Mouse (Mus musculus): ENCODE data around the gene Rab9.

The Rab9 gene

DNA sequence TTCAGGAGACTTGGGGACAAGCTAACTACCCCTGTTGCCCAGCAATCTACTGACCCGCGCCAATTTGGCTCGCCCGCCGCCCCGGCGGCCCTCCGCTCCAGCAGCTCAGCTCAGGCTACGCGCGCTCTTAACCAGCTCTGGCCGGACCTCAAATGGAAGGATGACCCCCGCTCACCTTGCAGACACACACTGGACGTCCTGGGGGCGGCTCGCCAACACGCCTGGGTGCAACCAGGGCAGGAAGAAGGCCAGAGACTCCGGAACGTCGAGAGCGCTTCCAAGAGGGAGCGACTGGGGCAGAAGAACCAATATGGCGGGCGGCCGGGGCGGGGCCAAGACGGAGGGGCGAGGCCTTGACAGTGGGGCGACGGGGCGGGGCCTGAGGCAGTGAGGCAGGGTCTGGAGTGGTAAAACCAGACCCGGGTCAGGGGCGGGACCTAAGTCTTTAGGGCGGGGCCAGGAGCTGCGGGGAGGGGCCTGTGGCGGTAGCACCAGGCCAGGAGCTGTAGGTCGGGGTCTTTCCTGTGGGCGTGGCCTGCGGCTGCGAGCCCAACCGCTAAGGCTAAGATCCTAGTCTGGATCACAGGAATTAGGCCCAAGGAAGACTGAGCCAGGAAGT, at the start of gene Rab9:
Gene Rab9, minus strand, starts transcription at position 503 of the 619 bp plus-strand sequence.
- peak; percentile 91 for DNase-seq (ENCODE audit: low read depth)

DNA sequence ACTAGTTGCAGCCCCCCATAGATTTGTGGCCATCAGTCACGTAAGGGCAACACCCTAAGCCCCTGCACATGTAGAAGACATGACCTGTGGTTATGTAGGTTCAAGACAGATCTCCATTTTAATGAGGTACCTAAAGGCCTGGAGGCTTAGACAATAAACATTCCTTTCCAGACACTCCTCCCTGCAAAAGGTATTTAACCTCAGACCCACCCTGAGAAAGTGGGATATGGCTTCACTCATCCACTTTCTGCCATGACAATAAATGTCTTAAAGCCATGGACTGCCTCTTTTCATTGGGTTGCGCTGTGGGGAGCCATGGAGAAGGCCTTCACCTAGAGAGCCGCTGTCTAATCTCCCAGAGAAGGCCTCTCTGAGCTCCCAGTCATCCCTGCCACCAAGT, 48.5 kb upstream of the Rab9 start:
- no peak for DNase-seq (ENCODE audit: low read depth)

GRCm38 (mm10) chrX:166525637-166526315, 46.1 kb upstream of the Rab9 start:
- DNase-seq (ENCODE audit: low read depth) = no peak

- DNase-seq (ENCODE audit: low read depth) = no peak
Observed at GRCm38 (mm10) chrX:166520782-166521181, 41.1 kb upstream of the Rab9 start.

- no peak for DNase-seq (ENCODE audit: low read depth)
Observed at GRCm38 (mm10) chrX:166518345-166518744, 38.7 kb upstream of the Rab9 start, which contains the start of gene Tceanc. TSS of gene Tceanc (minus strand) at chrX:166518567.

DNA sequence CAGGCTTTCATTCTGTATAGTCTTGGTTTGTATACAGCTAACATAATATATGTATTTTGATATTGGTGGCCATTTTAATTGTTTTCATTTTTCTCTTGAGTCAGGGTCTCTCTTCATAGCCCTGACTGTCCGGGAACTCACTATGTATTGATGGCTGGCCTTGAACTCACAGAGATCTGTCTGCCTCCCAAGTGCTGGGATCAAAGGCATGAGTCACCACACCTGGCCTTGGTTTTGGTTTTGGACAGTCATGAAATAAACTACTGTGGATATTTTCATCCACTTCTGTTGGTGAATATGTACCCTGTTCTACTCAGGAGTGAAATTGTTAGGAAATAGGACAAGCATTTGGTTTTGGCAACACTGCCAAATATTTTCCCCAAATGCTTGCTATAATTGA, 37.0 kb upstream of the Rab9 start:
- no peak for DNase-seq (ENCODE audit: low read depth)

- no peak for DNase-seq (ENCODE audit: low read depth)
Observed at GRCm38 (mm10) chrX:166515923-166516322, 36.3 kb upstream of the Rab9 start.

GRCm38 (mm10) chrX:166514035-166514434, 34.4 kb upstream of the Rab9 start:
- peak; percentile 62 for DNase-seq (ENCODE audit: low read depth)

- DNase-seq (ENCODE audit: low read depth) = no peak
Observed at GRCm38 (mm10) chrX:166512071-166512470, 32.4 kb upstream of the Rab9 start.

DNA sequence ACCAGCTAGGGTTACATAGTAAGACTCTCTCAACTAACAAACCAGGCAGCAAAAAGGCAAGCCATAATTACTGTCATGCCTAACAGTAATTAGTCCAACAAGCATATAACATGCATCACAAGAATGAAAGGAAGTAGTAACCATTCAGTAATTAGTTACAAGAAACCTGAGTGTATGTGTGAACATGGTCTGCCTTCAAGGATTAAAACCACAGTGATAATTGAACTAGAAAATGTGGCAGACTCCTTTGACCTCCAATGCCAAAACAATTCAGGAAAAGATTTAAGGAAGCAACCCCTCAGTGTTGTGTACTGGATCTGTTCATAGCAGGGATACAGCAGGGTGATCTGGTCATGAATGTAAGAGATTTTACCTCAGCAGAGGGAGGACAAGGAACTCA, 31.4 kb upstream of the Rab9 start:
- DNase-seq (ENCODE audit: low read depth) = peak; percentile 29

DNA sequence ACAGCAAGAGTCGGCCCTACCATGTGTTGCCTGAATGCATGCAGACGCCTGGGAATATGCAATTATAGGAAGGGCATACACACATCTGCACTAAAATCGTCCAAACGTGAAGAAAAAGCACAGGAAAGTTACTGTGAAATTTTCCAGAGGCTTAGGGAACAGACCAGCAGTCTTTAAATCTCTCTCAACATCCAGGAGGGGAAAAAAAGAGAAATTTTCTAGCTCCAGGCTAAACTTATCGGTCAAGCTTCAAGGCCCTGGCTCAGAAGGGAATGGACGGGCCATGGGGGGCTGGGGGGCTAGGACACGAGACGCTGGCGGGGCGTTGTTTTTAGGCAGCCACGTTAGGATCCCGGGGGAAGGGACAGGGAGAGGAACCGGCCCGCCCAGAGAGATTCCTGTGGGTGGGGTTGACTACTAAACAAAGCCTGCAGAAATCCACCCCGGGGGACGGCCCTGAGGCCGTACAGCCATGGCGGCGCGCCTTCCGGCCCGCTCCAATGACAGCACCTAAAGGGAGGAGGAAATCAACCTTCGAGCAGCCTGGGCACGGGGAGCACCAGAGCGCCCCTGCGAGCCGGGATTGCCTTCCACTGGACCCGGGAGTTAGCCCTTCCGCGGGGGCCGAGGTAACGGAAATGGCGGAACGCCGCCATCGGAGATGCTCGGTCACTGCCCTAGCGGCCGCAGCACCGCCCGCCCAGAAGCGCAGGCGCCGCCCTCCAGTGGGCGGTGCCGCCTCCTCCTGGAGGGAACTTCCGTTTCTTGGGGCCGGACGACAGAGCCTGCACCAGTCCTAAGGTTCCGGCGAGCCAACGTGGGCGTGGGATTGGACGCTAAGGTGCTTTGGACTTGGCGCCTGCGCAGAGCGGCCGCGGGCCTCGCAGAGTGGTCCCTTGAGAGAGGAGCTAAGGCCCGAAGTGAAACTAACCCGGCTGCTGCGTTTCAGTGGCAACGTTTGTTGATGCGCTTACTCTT, 30.4 kb upstream of the Rab9 start:
- peak; percentile 95 for DNase-seq (ENCODE audit: low read depth)

- DNase-seq (ENCODE audit: low read depth) = no peak
Observed at GRCm38 (mm10) chrX:166504421-166504820, 24.8 kb upstream of the Rab9 start.

- no peak for DNase-seq (ENCODE audit: low read depth)
Observed at GRCm38 (mm10) chrX:166499496-166500190, 20.0 kb upstream of the Rab9 start.

GRCm38 (mm10) chrX:166497771-166498170, 18.1 kb upstream of the Rab9 start:
- DNase-seq (ENCODE audit: low read depth) = no peak

DNA sequence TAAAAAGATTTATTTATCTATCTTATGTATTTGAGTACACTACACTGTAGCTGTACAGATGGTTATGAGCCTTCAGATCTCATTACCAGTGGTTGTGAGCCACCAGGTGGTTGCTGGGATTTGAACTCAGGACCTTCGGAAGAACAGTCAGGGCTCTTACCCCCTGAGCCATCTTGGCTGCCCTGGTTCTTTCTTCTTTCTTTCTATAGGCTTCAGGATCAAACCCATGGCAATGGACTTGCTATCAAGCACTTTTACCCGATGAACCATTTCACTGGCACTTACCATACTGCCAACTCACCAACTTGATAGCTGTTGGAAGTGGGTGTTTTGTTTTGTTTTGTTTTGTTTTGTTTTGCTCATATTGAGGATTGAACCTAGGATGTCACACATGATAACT, 15.4 kb upstream of the Rab9 start:
- DNase-seq (ENCODE audit: low read depth) = no peak

DNA sequence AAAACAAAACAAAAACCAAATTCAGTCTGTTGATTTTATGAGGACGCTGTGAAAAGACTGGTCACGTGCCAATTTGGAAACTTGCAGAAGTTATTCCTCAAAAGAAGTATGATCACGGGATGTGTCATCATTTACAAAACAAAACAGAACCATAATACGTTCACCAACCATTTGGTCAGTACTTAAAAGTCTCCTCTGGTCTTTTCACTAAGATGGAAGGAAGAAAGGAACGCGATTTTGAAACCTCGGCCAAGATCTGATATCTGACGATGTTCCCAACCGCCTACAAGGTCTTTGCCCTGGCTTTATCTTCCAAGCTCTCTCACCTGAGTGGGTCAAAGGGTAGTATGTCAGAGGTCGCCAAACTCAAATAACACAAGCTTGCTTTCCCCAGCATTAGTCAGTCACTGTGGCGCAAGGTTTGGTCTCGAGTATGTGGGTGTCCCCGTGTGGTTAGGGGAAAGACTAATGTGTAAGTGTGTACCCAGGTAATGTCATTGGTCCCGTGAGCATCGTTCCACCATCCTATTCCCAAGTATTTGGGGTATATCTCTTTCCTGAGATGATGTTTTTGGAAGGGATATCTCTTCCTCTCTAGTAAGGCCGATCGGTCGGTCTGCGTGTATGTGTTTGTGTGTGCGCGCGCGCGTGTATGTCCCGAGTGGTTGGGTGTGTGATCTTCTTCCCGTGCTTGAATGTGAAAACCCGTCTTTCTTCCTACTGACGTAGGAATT, 869 bp downstream of the Rab9 start:
- DNase-seq (ENCODE audit: low read depth) = peak; percentile 55

- no peak for DNase-seq (ENCODE audit: low read depth)
Observed at GRCm38 (mm10) chrX:166477393-166477792, 2.3 kb downstream of the Rab9 start.

DNA sequence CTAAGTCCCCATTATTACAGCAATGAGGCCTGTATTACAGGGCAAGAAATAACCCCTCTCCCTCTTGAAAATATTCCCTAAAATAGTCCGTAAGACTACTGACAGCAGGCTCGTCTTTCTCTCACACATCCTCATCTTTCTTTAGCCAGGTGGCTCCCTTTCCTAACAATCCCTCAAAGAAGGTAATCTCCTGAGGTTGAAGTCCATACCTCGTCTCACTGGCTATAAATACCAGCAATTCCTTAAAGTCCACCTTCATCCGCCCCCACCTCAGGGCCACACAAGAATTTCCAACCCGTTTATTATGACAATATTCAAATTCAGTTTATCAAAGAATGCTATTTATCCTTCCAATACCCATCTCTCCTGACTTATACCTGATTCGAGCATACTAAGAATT, 7.1 kb downstream of the Rab9 start:
- no peak for DNase-seq (ENCODE audit: low read depth)

GRCm38 (mm10) chrX:166468321-166468720, 11.3 kb downstream of the Rab9 start:
- DNase-seq (ENCODE audit: low read depth) = no peak

DNA sequence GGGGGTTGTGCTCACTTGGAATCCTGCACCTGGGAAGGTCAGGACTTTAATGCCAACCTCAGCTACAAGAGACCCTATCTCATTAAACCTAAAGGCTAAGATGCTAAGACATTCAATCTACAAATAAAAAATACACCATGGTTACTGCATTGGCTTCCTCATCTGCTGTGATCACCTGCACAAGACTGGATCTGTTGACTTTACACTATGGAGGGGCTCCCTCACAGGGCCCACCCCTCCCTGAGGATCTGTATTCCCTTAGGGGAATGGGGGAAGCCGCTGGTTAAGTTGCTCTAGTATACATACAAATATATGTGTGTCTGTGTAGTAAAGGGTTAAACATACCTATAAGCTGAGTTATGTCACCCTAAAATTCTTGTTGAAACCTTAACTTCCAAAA, 24.1 kb downstream of the Rab9 start:
- no peak for DNase-seq (ENCODE audit: low read depth)

GRCm38 (mm10) chrX:166454331-166454730, 25.3 kb downstream of the Rab9 start:
- no peak for DNase-seq (ENCODE audit: low read depth)
